ENCODE assay signal across 19 mouse cellular contexts in genomic region chr7:80372667-80373066, GRCm38 (mm10).
"Had no signal": no experiment of that assay in that cellular context is flagged by ENCODE, and none has a peak within 500 bp of the region (broad histone marks: within the 10 kb centered on the region; RNA-seq: fewer than 3 reads in every experiment).

No protein-coding gene starts in this region.

- H3K4me3 ChIP-seq: layer of hippocampus, adult 2 months; midbrain, embryonic 12.5 days; midbrain, embryonic 15.5 days; myocyte; neural tube, embryonic 13.5 days; stomach, embryonic 15.5 days had no signal

- H3K4me2 ChIP-seq: liver, embryonic 11.5 days; lung, embryonic 14.5 days; midbrain, embryonic 12.5 days; midbrain, embryonic 15.5 days; neural tube, embryonic 13.5 days; stomach, embryonic 15.5 days had no signal

- H3K27ac ChIP-seq: kidney, postnatal 0 days; layer of hippocampus, adult 2 months; liver, embryonic 14.5 days; macrophage; midbrain, embryonic 12.5 days; midbrain, embryonic 15.5 days; neural tube, embryonic 13.5 days; stomach, embryonic 15.5 days had no signal

- H3K27me3 ChIP-seq: midbrain, embryonic 15.5 days; neural tube, embryonic 13.5 days; stomach, embryonic 15.5 days had no signal

- H3K9me3 ChIP-seq: midbrain, embryonic 12.5 days; midbrain, embryonic 15.5 days; neural tube, embryonic 13.5 days; stomach, embryonic 15.5 days had no signal

- ATAC-seq: intestine, postnatal 0 days; liver, postnatal 0 days; lung, postnatal 0 days; midbrain, embryonic 15.5 days had no signal

- H3K9ac ChIP-seq: liver, embryonic 14.5 days; liver, postnatal 0 days; lung, embryonic 14.5 days; midbrain, embryonic 12.5 days; midbrain, embryonic 15.5 days; neural tube, embryonic 13.5 days; stomach, embryonic 15.5 days had no signal

- DNase-seq: kidney, adult 2 months; kidney, postnatal 25 days; layer of hippocampus, adult 9-11 months; liver, postnatal 0 days; lung, embryonic 14.5 days; right cerebral cortex, postnatal 25 days; spleen, adult 18-20 months had no signal
